Mouse (Mus musculus): ENCODE data around the gene Pkhd1.
A peak's percentile ranks its signal among the peaks of the same experiment; 100 is the strongest.
"Not testable (repeated sequence)": the region's sequence is repeated elsewhere in the genome, so short reads cannot be mapped to it uniquely, and the experiment has no call there.

Pkhd1 gene

GRCm38 (mm10) chr1:20301631-20302030 is 316.2 kb downstream of the Pkhd1 start:
- DNase-seq (ENCODE audit: low spot score): no peak

- no peak for DNase-seq (ENCODE audit: low spot score)
These were observed 329.2 kb downstream of the Pkhd1 start for GRCm38 (mm10) chr1:20288696-20289095.

- DNase-seq (ENCODE audit: low spot score): no peak
These were observed 357.5 kb downstream of the Pkhd1 start for GRCm38 (mm10) chr1:20260403-20260802.

GRCm38 (mm10) chr1:20248169-20248568 is 369.7 kb downstream of the Pkhd1 start:
- DNase-seq (ENCODE audit: low spot score): no peak

- no peak for DNase-seq (ENCODE audit: low spot score)
These were observed 401.2 kb downstream of the Pkhd1 start for GRCm38 (mm10) chr1:20216681-20217080.

GRCm38 (mm10) chr1:20190444-20190843 is 427.4 kb downstream of the Pkhd1 start:
- DNase-seq (ENCODE audit: low spot score): no peak

GRCm38 (mm10) chr1:20180157-20180556 is 437.7 kb downstream of the Pkhd1 start:
- DNase-seq (ENCODE audit: low spot score): no peak

GRCm38 (mm10) chr1:20171199-20171598 is 446.7 kb downstream of the Pkhd1 start:
- DNase-seq (ENCODE audit: low spot score): no peak

GRCm38 (mm10) chr1:20150627-20151026 is 467.2 kb downstream of the Pkhd1 start:
- not testable (repeated sequence) for DNase-seq (ENCODE audit: low spot score)

- no peak for DNase-seq (ENCODE audit: low spot score)
These were observed 467.8 kb downstream of the Pkhd1 start for GRCm38 (mm10) chr1:20150016-20150415.

GRCm38 (mm10) chr1:20136205-20136604 is 481.7 kb downstream of the Pkhd1 start:
- no peak for DNase-seq (ENCODE audit: low spot score)

GRCm38 (mm10) chr1:20135065-20135618 is 482.7 kb downstream of the Pkhd1 start:
- no peak for DNase-seq (ENCODE audit: low spot score)

GRCm38 (mm10) chr1:20133636-20134035 is 484.2 kb downstream of the Pkhd1 start:
- no peak for DNase-seq (ENCODE audit: low spot score)

- DNase-seq (ENCODE audit: low spot score): no peak
These were observed 485.9 kb downstream of the Pkhd1 start for GRCm38 (mm10) chr1:20131786-20132596.

- no peak for DNase-seq (ENCODE audit: low spot score)
These were observed 500.5 kb downstream of the Pkhd1 start for GRCm38 (mm10) chr1:20117331-20117730.

GRCm38 (mm10) chr1:20069733-20070132 is 548.1 kb downstream of the Pkhd1 start:
- DNase-seq (ENCODE audit: low spot score): peak; percentile 59

GRCm38 (mm10) chr1:20058245-20058644 is 559.6 kb downstream of the Pkhd1 start:
- peak; percentile 23 for DNase-seq (ENCODE audit: low spot score)

GRCm38 (mm10) chr1:20039389-20039788 is 578.5 kb downstream of the Pkhd1 start:
- no peak for DNase-seq (ENCODE audit: low spot score)

- DNase-seq (ENCODE audit: low spot score): no peak
These were observed 582.6 kb downstream of the Pkhd1 start for GRCm38 (mm10) chr1:20035277-20035676.

GRCm38 (mm10) chr1:20018198-20018925 is 599.5 kb downstream of the Pkhd1 start:
- DNase-seq (ENCODE audit: low spot score): no peak

GRCm38 (mm10) chr1:20017619-20018018 is 600.2 kb downstream of the Pkhd1 start:
- no peak for DNase-seq (ENCODE audit: low spot score)
